Mouse (Mus musculus): ENCODE data around the gene Glis3. TPM values are rescaled to one million over a fixed set of nuclear protein-coding genes. Genes with fewer than 3 reads are reported as not detected.

Gene Glis3
- polyA plus RNA-seq, 1 experiment from 2014 or later = 2.9 TPM

GRCm38 (mm10) chr19:28298669-28299068, 381.2 kb downstream of the Glis3 start:
- H3K36me3 ChIP-seq (ENCODE audit: control insufficient read depth, insufficient read depth, low read length) = no peaks in the 10 kb centered on the region
- no peak overlapping the region for H3K4me2 ChIP-seq (replicated peaks; ENCODE audit: low read depth, low read length)
- no peak overlapping the region for H3K4me3 ChIP-seq (ENCODE audit: low read depth, low read length)
- H3K27me3 ChIP-seq (ENCODE audit: control insufficient read depth, insufficient read depth, low read length) = no peaks in the 10 kb centered on the region
- no peak overlapping the region for H3K27ac ChIP-seq (ENCODE audit: low read depth, low read length)
- no peaks in the 10 kb centered on the region; the same call in 1 of the 2 replicates for H3K4me1 ChIP-seq (replicated peaks; ENCODE audit: control insufficient read depth, insufficient read depth, low read length)
- no peak for ATAC-seq (ENCODE audit: low FRiP score)
- 71% methylated on average over 9 of the region's 9 CpGs for WGBS
- H3K9ac ChIP-seq (ENCODE audit: low read depth, low read length) = no peak overlapping the region
- DNase-seq (ENCODE audit: low spot score) = no peak
- no peaks in the 10 kb centered on the region for H3K9me3 ChIP-seq (ENCODE audit: control insufficient read depth, low read length)

DNA sequence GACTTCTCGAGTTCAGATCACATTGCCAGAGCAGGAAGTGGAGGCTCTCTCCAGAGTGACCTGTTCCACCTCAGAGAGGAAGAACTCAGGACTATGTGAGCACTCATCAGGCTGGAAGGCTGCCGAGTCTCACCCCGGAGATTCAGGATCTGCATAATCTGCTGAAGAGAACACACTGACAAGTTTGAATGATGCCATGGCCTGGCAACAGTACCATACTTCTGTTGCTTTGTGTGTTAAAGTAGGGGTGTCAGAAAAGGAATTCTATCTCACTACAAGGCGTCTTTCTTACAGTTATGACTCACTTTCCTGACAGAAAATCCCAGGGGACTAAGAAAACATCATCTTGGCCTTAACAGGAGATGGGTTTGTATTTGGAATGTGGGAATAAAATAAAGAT, 388.3 kb downstream of the Glis3 start:
- H3K9me3 ChIP-seq (ENCODE audit: control insufficient read depth, low read length) = no peaks in the 10 kb centered on the region
- H3K36me3 ChIP-seq (ENCODE audit: control insufficient read depth, insufficient read depth, low read length) = no peaks in the 10 kb centered on the region
- H3K27me3 ChIP-seq (ENCODE audit: control insufficient read depth, insufficient read depth, low read length) = no peaks in the 10 kb centered on the region
- no peak overlapping the region for H3K9ac ChIP-seq (ENCODE audit: low read depth, low read length)
- no peak for DNase-seq (ENCODE audit: low spot score)
- 88% methylated on average over 4 of the region's 4 CpGs for WGBS
- H3K4me1 ChIP-seq (replicated peaks; ENCODE audit: control insufficient read depth, insufficient read depth, low read length) = no peaks in the 10 kb centered on the region
- no peak overlapping the region for H3K4me3 ChIP-seq (ENCODE audit: low read depth, low read length)
- no peak for ATAC-seq (ENCODE audit: low FRiP score)
- H3K4me2 ChIP-seq (replicated peaks; ENCODE audit: low read depth, low read length) = no peak overlapping the region
- no peak overlapping the region for H3K27ac ChIP-seq (ENCODE audit: low read depth, low read length)

- Histone ChIP-seq H3K9me3 (ENCODE audit: control insufficient read depth, low read length) (no peaks in the 10 kb centered on the region), H3K9ac (ENCODE audit: low read depth, low read length) (no peak overlapping the region), H3K27ac (ENCODE audit: low read depth, low read length) (no peak overlapping the region), H3K4me1 (replicated peaks; ENCODE audit: control insufficient read depth, insufficient read depth, low read length) (no peaks in the 10 kb centered on the region), H3K4me2 (replicated peaks; ENCODE audit: low read depth, low read length) (no peak overlapping the region), H3K27me3 (ENCODE audit: control insufficient read depth, insufficient read depth, low read length) (no peaks in the 10 kb centered on the region), H3K4me3 (ENCODE audit: low read depth, low read length) (no peak overlapping the region), H3K36me3 (ENCODE audit: control insufficient read depth, insufficient read depth, low read length) (no peaks in the 10 kb centered on the region)
- ATAC-seq (ENCODE audit: low FRiP score) = no peak
- DNase-seq (ENCODE audit: low spot score) = no peak
- whole genome bisulfite sequencing = 86% methylated on average over 4 of the region's 4 CpGs
These were observed 390.4 kb downstream of the Glis3 start for GRCm38 (mm10) chr19:28289457-28289856.

DNA sequence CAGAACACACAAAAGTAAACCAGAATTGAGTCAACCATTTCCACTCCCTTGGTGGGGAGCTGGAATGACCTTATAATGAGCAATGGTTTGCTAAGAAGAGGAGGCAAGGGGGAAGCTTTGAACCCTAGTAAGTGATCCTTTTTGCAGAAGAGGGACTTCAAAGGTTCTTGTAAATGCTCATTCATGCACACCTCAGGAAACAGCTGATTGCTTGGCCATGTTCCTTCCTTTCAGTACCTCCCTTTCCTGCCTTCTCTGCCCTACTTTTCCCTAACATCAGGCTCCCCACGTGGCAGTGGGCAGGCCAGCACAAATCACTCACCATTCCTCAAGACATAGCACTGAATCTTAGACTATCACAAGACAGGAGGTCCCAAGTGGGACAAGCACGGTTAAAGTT, 392.4 kb downstream of the Glis3 start:
- DNase-seq (ENCODE audit: low spot score) (no peak), ATAC-seq (ENCODE audit: low FRiP score) (no peak)
- Histone ChIP-seq H3K4me1 (replicated peaks; ENCODE audit: control insufficient read depth, insufficient read depth, low read length) (no peaks in the 10 kb centered on the region), H3K27me3 (ENCODE audit: control insufficient read depth, insufficient read depth, low read length) (no peaks in the 10 kb centered on the region), H3K9ac (ENCODE audit: low read depth, low read length) (no peak overlapping the region), H3K27ac (ENCODE audit: low read depth, low read length) (no peak overlapping the region), H3K4me3 (ENCODE audit: low read depth, low read length) (no peak overlapping the region), H3K4me2 (replicated peaks; ENCODE audit: low read depth, low read length) (no peak overlapping the region), H3K36me3 (ENCODE audit: control insufficient read depth, insufficient read depth, low read length) (no peaks in the 10 kb centered on the region), H3K9me3 (ENCODE audit: control insufficient read depth, low read length) (no peaks in the 10 kb centered on the region)
- 53% methylated on average over 2 of the region's 2 CpGs for WGBS

GRCm38 (mm10) chr19:28284098-28284569, 395.7 kb downstream of the Glis3 start:
- no peaks in the 10 kb centered on the region for H3K36me3 ChIP-seq (ENCODE audit: control insufficient read depth, insufficient read depth, low read length)
- no peak overlapping the region for H3K4me3 ChIP-seq (ENCODE audit: low read depth, low read length)
- 82% methylated on average over 7 of the region's 7 CpGs for WGBS
- H3K4me1 ChIP-seq (replicated peaks; ENCODE audit: control insufficient read depth, insufficient read depth, low read length) = no peaks in the 10 kb centered on the region
- ATAC-seq (ENCODE audit: low FRiP score) (no peak), DNase-seq (ENCODE audit: low spot score) (no peak)
- no peaks in the 10 kb centered on the region for H3K27me3 ChIP-seq (ENCODE audit: control insufficient read depth, insufficient read depth, low read length)
- no peak overlapping the region for H3K9ac ChIP-seq (ENCODE audit: low read depth, low read length)
- no peak overlapping the region for H3K27ac ChIP-seq (ENCODE audit: low read depth, low read length)
- no peaks in the 10 kb centered on the region for H3K9me3 ChIP-seq (ENCODE audit: control insufficient read depth, low read length)
- H3K4me2 ChIP-seq (replicated peaks; ENCODE audit: low read depth, low read length) = no peak overlapping the region

DNA sequence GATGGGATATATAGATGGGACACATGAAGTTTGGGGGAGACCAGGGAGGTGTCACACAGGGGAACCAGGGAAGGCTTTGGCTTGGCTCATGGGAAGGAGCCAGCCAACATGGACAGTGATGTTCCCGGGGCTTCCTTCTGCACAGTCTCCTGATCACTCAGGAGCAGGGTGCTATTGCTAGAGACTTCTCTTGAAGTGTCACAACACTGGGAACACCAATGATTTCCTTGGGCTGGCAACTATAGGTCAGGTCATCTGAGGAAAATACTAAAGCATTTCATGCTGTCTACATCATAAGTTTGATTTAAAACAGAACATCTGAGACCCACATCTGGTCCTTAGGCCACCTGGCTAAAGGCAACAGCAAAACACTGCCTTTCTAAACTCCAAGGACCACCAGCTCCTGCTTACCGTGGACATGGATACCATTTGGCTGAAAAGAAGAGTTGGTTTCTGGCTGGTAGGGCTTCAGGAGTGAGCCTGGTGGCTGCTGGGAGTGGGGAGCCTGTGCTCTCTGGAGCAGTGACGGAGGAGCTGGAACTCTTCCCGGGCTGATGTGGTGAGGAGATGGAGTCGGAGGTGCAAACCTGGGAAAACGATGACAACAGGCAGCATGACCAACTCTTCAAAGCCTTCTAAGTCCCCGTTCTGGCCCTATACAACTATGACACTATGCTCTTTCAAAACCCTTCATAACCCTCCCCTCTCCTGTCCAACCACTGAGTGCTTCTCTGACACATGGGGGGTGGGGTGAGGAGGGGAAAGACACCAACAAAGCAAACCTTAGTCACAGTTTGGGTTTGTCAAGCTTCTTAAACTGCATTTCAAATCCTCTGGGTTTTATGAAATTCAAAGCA, 396.4 kb downstream of the Glis3 start:
- ATAC-seq (ENCODE audit: low FRiP score) = no peak
- Histone ChIP-seq H3K4me3 (ENCODE audit: low read depth, low read length) (no peak overlapping the region), H3K4me2 (replicated peaks; ENCODE audit: low read depth, low read length) (no peak overlapping the region), H3K27me3 (ENCODE audit: control insufficient read depth, insufficient read depth, low read length) (no peaks in the 10 kb centered on the region), H3K27ac (ENCODE audit: low read depth, low read length) (no peak overlapping the region), H3K9me3 (ENCODE audit: control insufficient read depth, low read length) (no peaks in the 10 kb centered on the region), H3K4me1 (replicated peaks; ENCODE audit: control insufficient read depth, insufficient read depth, low read length) (no peaks in the 10 kb centered on the region), H3K36me3 (ENCODE audit: control insufficient read depth, insufficient read depth, low read length) (no peaks in the 10 kb centered on the region), H3K9ac (ENCODE audit: low read depth, low read length) (no peak overlapping the region)
- WGBS = 93% methylated on average over 7 of the region's 7 CpGs
- no peak for DNase-seq (ENCODE audit: low spot score)

DNA sequence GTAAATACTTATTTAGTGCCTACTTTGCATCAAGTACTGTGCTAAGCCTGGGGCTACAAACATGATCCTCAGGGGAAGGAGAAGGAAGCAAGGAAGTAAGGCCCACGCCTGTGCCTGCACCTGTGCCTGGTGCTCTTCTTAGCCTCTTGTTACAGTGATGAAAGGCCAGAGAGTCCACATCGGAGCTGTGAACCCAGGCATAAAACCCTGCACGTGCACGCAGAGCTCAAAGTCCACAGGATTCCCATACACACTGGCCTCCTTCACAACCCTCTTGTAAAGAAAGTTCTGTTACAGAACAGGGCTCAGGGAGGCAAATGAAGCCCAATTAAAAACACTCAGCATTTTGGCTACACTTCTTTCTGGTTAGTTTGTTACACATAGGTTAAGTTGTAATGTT, 398.5 kb downstream of the Glis3 start:
- Histone ChIP-seq H3K27me3 (ENCODE audit: control insufficient read depth, insufficient read depth, low read length) (no peaks in the 10 kb centered on the region), H3K9me3 (ENCODE audit: control insufficient read depth, low read length) (no peaks in the 10 kb centered on the region), H3K4me1 (replicated peaks; ENCODE audit: control insufficient read depth, insufficient read depth, low read length) (no peaks in the 10 kb centered on the region), H3K4me3 (ENCODE audit: low read depth, low read length) (no peak overlapping the region), H3K27ac (ENCODE audit: low read depth, low read length) (no peak overlapping the region), H3K4me2 (replicated peaks; ENCODE audit: low read depth, low read length) (no peak overlapping the region), H3K9ac (ENCODE audit: low read depth, low read length) (no peak overlapping the region), H3K36me3 (ENCODE audit: control insufficient read depth, insufficient read depth, low read length) (no peaks in the 10 kb centered on the region)
- DNase-seq (ENCODE audit: low spot score) (no peak), ATAC-seq (ENCODE audit: low FRiP score) (no peak)
- 78% methylated on average over 4 of the region's 4 CpGs for WGBS

- Histone ChIP-seq H3K27me3 (ENCODE audit: control insufficient read depth, insufficient read depth, low read length) (no peaks in the 10 kb centered on the region), H3K4me2 (replicated peaks; ENCODE audit: low read depth, low read length) (no peak overlapping the region), H3K4me3 (ENCODE audit: low read depth, low read length) (no peak overlapping the region), H3K9ac (ENCODE audit: low read depth, low read length) (no peak overlapping the region), H3K4me1 (replicated peaks; ENCODE audit: control insufficient read depth, insufficient read depth, low read length) (no peaks in the 10 kb centered on the region), H3K27ac (ENCODE audit: low read depth, low read length) (peak overlapping the region; percentile 47; the same call in 1 of the 2 replicates), H3K9me3 (ENCODE audit: control insufficient read depth, low read length) (no peaks in the 10 kb centered on the region), H3K36me3 (ENCODE audit: control insufficient read depth, insufficient read depth, low read length) (no peaks in the 10 kb centered on the region)
- 71% methylated on average over 2 of the region's 2 CpGs for WGBS
- DNase-seq (ENCODE audit: low spot score) (peak; percentile 34), ATAC-seq (ENCODE audit: low FRiP score) (peak; percentile 57)
These were observed 402.8 kb downstream of the Glis3 start for GRCm38 (mm10) chr19:28277104-28277503.

DNA sequence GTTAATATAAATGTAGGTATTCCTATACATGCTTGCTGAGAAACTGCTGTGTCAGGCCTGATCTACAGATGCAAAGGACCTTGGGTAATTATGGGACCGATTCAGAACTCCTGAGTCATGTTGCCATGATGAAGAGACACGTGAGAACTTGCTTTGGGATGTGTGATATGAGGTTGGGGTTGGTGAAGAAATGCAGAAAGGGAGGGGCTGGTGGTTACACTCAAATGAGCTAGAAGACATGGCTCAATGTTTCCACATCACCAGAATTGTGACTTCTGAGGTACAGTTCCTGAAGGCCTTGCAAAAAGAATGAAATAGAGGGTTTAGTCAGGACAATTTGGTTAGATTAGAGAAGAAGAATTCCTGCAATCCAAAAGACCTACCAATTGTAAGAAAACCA, 405.4 kb downstream of the Glis3 start:
- ATAC-seq (ENCODE audit: low FRiP score) = no peak
- WGBS = 83% methylated on average over 2 of the region's 2 CpGs
- Histone ChIP-seq H3K27me3 (ENCODE audit: control insufficient read depth, insufficient read depth, low read length) (no peaks in the 10 kb centered on the region), H3K4me2 (replicated peaks; ENCODE audit: low read depth, low read length) (no peak overlapping the region), H3K9me3 (ENCODE audit: control insufficient read depth, low read length) (no peaks in the 10 kb centered on the region), H3K36me3 (ENCODE audit: control insufficient read depth, insufficient read depth, low read length) (no peaks in the 10 kb centered on the region), H3K9ac (ENCODE audit: low read depth, low read length) (no peak overlapping the region), H3K4me3 (ENCODE audit: low read depth, low read length) (no peak overlapping the region), H3K27ac (ENCODE audit: low read depth, low read length) (no peak overlapping the region), H3K4me1 (replicated peaks; ENCODE audit: control insufficient read depth, insufficient read depth, low read length) (no peaks in the 10 kb centered on the region)
- DNase-seq (ENCODE audit: low spot score) = no peak

All from hindbrain, embryonic 11.5 days (tissue).